Mouse (Mus musculus): ENCODE data around the gene Fam120a. TPM values are rescaled to one million over a fixed set of nuclear protein-coding genes. Genes with fewer than 3 reads are reported as not detected.
A peak's percentile ranks its signal among the peaks of the same experiment; 100 is the strongest.

Fam120a gene
- total and polyA plus RNA-seq, 3 experiments, result 66.2 to 119 (median 82.7) TPM

GRCm38 (mm10) chr13:48863556-48863955 lies 104.3 kb downstream of the Fam120a start:
- DNase-seq (ENCODE audit: low read depth, low spot score), result no peak
- Histone ChIP-seq H3K9ac (ENCODE audit: control insufficient read depth, low read depth, low read length, poor library complexity, severe bottlenecking) (no peak overlapping the region), H3K4me1 (ENCODE audit: control insufficient read depth in 1 of 2, insufficient read depth in 2 of 2, low read length in 2 of 2) (peaks cover 4 to 9% of the 10 kb centered on the region in 2 experiments; a peak in 3 of 4 replicates), H3K27ac (ENCODE audit: control insufficient read depth, low read depth, low read length) (no peak overlapping the region), H3K27me3 (ENCODE audit: control insufficient read depth in 1 of 2, insufficient read depth in 2 of 2, low read length in 2 of 2) (no peaks in the 10 kb centered on the region), H3K36me3 (ENCODE audit: control insufficient read depth in 1 of 2, insufficient read depth in 2 of 2, low read length in 2 of 2) (peaks cover 0 to 3% of the 10 kb centered on the region in 2 experiments; a peak in 2 of 4 replicates), H3K79me2 (ENCODE audit: control insufficient read depth, insufficient read depth, low read length, poor library complexity) (peaks cover 54% of the 10 kb centered on the region), H3K9me3 (replicated peaks; ENCODE audit: insufficient read depth, low read length) (no peaks in the 10 kb centered on the region), H3K4me3 (ENCODE audit: control insufficient read depth in 1 of 2, insufficient read depth in 1 of 2, low read depth in 2 of 2, low read length in 2 of 2) (no peak overlapping the region)
- no peak for TF ChIP-seq TBP (IDR thresholded peaks at IDR 0.05; ENCODE audit: low read depth, low read length)
- no peak for TF ChIP-seq TCF12 (IDR thresholded peaks at IDR 0.05; ENCODE audit: low read depth, low read length)
- no peak for TF ChIP-seq E2F4 (IDR thresholded peaks at IDR 0.05; ENCODE audit: borderline replicate concordance, low read depth, low read length)
- no peak for TF ChIP-seq POLR2AphosphoS2 (IDR thresholded peaks at IDR 0.05; ENCODE audit: low read length)

DNA sequence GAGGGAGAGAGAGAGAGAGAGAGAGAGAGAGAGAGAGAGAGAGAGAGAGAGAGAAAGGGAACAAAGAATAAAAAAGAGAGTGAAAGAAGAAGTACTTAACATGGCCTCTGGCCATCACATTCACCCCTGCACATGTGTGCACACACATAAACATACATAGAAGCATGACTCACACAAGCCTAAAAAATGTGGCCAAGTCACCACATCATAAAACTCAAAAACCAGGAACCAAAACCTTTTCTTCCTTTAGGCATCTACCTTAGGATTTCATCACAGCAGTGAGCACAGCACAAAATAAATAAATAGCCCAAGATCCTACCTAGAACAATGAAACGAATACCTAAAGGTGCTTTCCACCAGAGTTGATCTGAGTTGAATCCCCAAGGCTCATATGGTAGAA lies 105.9 kb downstream of the Fam120a start:
- Histone ChIP-seq H3K36me3 (ENCODE audit: control insufficient read depth in 1 of 2, insufficient read depth in 2 of 2, low read length in 2 of 2) (peaks cover 0 to 3% of the 10 kb centered on the region in 2 experiments; a peak in 2 of 4 replicates), H3K4me1 (ENCODE audit: control insufficient read depth in 1 of 2, insufficient read depth in 2 of 2, low read length in 2 of 2) (peaks cover 4 to 9% of the 10 kb centered on the region in 2 experiments; a peak in 3 of 4 replicates), H3K79me2 (ENCODE audit: control insufficient read depth, insufficient read depth, low read length, poor library complexity) (peaks cover 39% of the 10 kb centered on the region), H3K4me3 (ENCODE audit: control insufficient read depth in 1 of 2, insufficient read depth in 1 of 2, low read depth in 2 of 2, low read length in 2 of 2) (no peak overlapping the region), H3K9me3 (replicated peaks; ENCODE audit: insufficient read depth, low read length) (no peaks in the 10 kb centered on the region), H3K9ac (ENCODE audit: control insufficient read depth, low read depth, low read length, poor library complexity, severe bottlenecking) (no peak overlapping the region), H3K27me3 (ENCODE audit: control insufficient read depth in 1 of 2, insufficient read depth in 2 of 2, low read length in 2 of 2) (no peaks in the 10 kb centered on the region), H3K27ac (ENCODE audit: control insufficient read depth, low read depth, low read length) (no peak overlapping the region)
- no peak for TF ChIP-seq POLR2AphosphoS5 (IDR thresholded peaks at IDR 0.05; ENCODE audit: borderline replicate concordance, low read depth, low read length)
- no peak for TF ChIP-seq TBP (IDR thresholded peaks at IDR 0.05; ENCODE audit: low read depth, low read length)
- TF ChIP-seq GATA1 (IDR thresholded peaks at IDR 0.05; ENCODE audit: low read depth, low read length), result no peak
- TF ChIP-seq NRF1 (IDR thresholded peaks at IDR 0.05; ENCODE audit: insufficient read depth, low read depth, low read length, poor library complexity, severe bottlenecking), result no peak
- TF ChIP-seq HCFC1 (IDR thresholded peaks at IDR 0.05; ENCODE audit: low read depth, low read length), result no peak
- TF ChIP-seq ZKSCAN1 (IDR thresholded peaks at IDR 0.05; ENCODE audit: low read depth, low read length), result no peak
- no peak for TF ChIP-seq ZC3H11A (IDR thresholded peaks at IDR 0.05; ENCODE audit: low read depth, low read length)
- no peak for TF ChIP-seq ZMIZ1 (IDR thresholded peaks at IDR 0.05; ENCODE audit: low read depth, low read length)
- no peak for TF ChIP-seq UBTF (IDR thresholded peaks at IDR 0.05; ENCODE audit: borderline replicate concordance, insufficient read depth, low read depth, low read length)
- TF ChIP-seq EP300 (IDR thresholded peaks at IDR 0.05; ENCODE audit: low read depth in 1 of 2, low read length in 2 of 2), result no peak
- TF ChIP-seq ZNF384 (IDR thresholded peaks at IDR 0.05; ENCODE audit: low read depth, low read length), result no peak
- TF ChIP-seq BHLHE40 (IDR thresholded peaks at IDR 0.05; ENCODE audit: borderline replicate concordance, low read depth, low read length), result no peak
- no peak for TF ChIP-seq CHD2 (IDR thresholded peaks at IDR 0.05; ENCODE audit: low read length)
- no peak for TF ChIP-seq GABPA (IDR thresholded peaks at IDR 0.05; ENCODE audit: low read depth, low read length)
- no peak for TF ChIP-seq CTCF (IDR thresholded peaks at IDR 0.05 in 2 of 3, conservative IDR thresholded peaks at IDR 0.05 in 1 of 3; ENCODE audit: control insufficient read depth in 1 of 3, insufficient read depth in 1 of 3, low read depth in 2 of 3, low read length in 3 of 3, poor library complexity in 1 of 3, severe bottlenecking in 1 of 3)
- no peak for TF ChIP-seq CHD1 (IDR thresholded peaks at IDR 0.05; ENCODE audit: low read depth, low read length)
- TF ChIP-seq JUND (IDR thresholded peaks at IDR 0.05; ENCODE audit: low read depth, low read length), result no peak
- no peak for TF ChIP-seq USF1 (IDR thresholded peaks at IDR 0.05; ENCODE audit: low read depth, low read length)
- TF ChIP-seq TCF12 (IDR thresholded peaks at IDR 0.05; ENCODE audit: low read depth, low read length), result no peak
- peak; percentile 17 for DNase-seq (ENCODE audit: low read depth, low spot score)

All from MEL (cell line).